Mouse (Mus musculus) embryonic facial prominence, embryonic 11.5 days (tissue): ENCODE data around the gene Glis1. TPM values are rescaled to one million over a fixed set of nuclear protein-coding genes. Genes with fewer than 3 reads are reported as not detected.

ENCODE experiments used
- ATAC-seq: fragments of 200-750 bp; cut with Nextera tagmentation; replicated peaks from 2 replicates; pipeline ENCODE4 v1.8.0; 2017; ENCODE audit warnings: low read depth; ENCODE audit not compliant: insufficient number of reproducible peaks, low FRiP score, low TSS enrichment
- DNase-seq: peaks from one replicate; pipeline ENCODE4 v3.0.0-alpha.2; 2015; ENCODE audit warnings: low spot score
- H3K27ac ChIP-seq: fragments of 300-500 bp; sonication (generic); replicated peaks from 2 replicates; pipeline ENCODE4 v1.5.1; 2014; ENCODE audit warnings: mild to moderate bottlenecking, low read depth, low read length, control low read depth
- H3K27me3 ChIP-seq: fragments of 300-500 bp; sonication (generic); 2 replicates; pipeline ENCODE4 v1.6.1; 2014; ENCODE audit warnings: mild to moderate bottlenecking, low read length, moderate library complexity, mixed read lengths; ENCODE audit not compliant: control insufficient read depth, insufficient read depth
- H3K36me3 ChIP-seq: fragments of 300-500 bp; sonication (generic); replicated peaks from 2 replicates; pipeline ENCODE4 v1.6.1; 2014; ENCODE audit warnings: low read depth, mild to moderate bottlenecking, low read length, moderate library complexity, mixed read lengths; ENCODE audit not compliant: control insufficient read depth, insufficient read depth
- H3K4me1 ChIP-seq: fragments of 300-500 bp; sonication (generic); 2 replicates; pipeline ENCODE4 v1.6.1; 2014; ENCODE audit warnings: low read length, mixed read lengths; ENCODE audit not compliant: control insufficient read depth, insufficient read depth
- H3K4me2 ChIP-seq: fragments of 300-500 bp; sonication (generic); 2 replicates; pipeline ENCODE4 v1.6.1; 2014; ENCODE audit warnings: low read depth, mild to moderate bottlenecking, control low read depth, low read length, moderate library complexity
- H3K4me3 ChIP-seq: fragments of 300-500 bp; sonication (generic); 2 replicates; pipeline ENCODE4 v1.5.1; 2014; ENCODE audit warnings: low read depth, low read length, control low read depth
- H3K9ac ChIP-seq: fragments of 300-500 bp; sonication (generic); replicated peaks from 2 replicates; pipeline ENCODE4 v1.6.1; 2014; ENCODE audit warnings: mild to moderate bottlenecking, control low read depth, low read length
- H3K9me3 ChIP-seq: fragments of 300-500 bp; sonication (generic); replicated peaks from 2 replicates; pipeline ENCODE4 v1.6.1; 2016; ENCODE audit warnings: mild to moderate bottlenecking, low read length, inconsistent platforms, mixed read lengths; ENCODE audit not compliant: control insufficient read depth
- WGBS: fragments of 180-500 bp; shearing (Covaris S2); extraction: QIAGEN DNeasy Blood & Tissue Kit; methylation state at CpG from one replicate; pipeline ENCODE4 v1.1.7; 2014; 5-methylcytosine and 5-hydroxymethylcytosine counted together
- polyA plus RNA-seq: library from polyadenylated mRNA; unstranded; fragments of >200 nt; fragmentation: Nextera tagmentation; extraction: Ambion mirVana; gene quantifications from 2 replicates; pipeline ENCODE4 v1.2.1, GENCODE M21; 2014

Gene Glis1
- polyA plus RNA-seq, 1 experiment from 2014 or later = 7.7 TPM

DNA sequence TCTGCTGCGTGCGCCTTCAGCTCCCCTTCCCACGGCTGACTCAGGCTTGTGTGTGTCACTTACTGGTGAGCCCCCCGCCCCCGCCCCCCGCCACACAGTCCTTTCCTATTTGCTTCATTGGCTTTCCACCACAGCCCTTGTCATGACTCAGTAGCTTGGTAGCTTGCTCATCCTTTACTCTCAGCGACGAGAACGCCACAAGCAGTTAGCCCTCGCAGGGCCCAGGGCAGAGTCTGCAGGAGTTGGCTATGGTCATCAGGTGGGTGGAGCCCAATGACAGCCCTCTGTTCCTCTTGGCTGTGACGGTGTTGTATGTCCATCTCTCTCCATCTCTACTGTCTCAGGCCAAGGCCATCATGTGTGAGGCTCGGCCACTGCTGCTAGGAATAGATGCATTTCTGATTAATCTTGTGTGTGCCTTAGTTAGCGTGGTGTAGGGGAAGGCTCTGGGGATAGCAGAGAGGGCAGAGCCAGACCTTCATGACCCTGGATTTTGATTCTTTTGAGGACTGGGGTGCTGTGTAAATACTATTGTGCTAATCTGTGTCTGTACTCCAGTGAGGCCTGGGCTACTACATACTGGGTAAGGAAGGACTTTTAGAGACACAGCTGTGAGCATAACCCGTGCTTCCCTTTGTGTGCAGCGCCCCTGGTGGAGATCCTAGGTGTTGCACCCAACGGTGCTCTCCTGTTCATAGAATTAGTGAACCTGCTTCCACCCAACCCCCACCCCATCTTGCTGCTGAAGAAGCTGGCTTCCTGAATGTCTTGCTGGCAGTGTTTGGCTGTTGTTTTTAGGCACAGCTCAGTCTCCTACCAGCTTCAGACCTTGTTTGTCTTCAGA, 19.0 kb downstream of the Glis1 start:
- no peaks in the 10 kb centered on the region for H3K9me3 ChIP-seq
- H3K4me2 ChIP-seq = no peak overlapping the region
- H3K4me1 ChIP-seq = peaks cover 6% of the 10 kb centered on the region
- ATAC-seq (peak; percentile 72), DNase-seq (peak; percentile 94)
- H3K27ac ChIP-seq = no peak overlapping the region
- H3K9ac ChIP-seq = no peak overlapping the region
- H3K27me3 ChIP-seq = no peaks in the 10 kb centered on the region; the same call in 1 of the 2 replicates
- H3K4me3 ChIP-seq = no peak overlapping the region
- no peaks in the 10 kb centered on the region for H3K36me3 ChIP-seq
- 66% methylated on average over 16 of the region's 16 CpGs for WGBS

GRCm38 (mm10) chr4:107457602-107458001, 23.2 kb downstream of the Glis1 start:
- H3K9me3 ChIP-seq = no peaks in the 10 kb centered on the region
- H3K4me2 ChIP-seq = peak overlapping the region; percentile 37; the same call in 1 of the 2 replicates
- H3K27me3 ChIP-seq = no peaks in the 10 kb centered on the region
- H3K4me1 ChIP-seq = peaks cover 14% of the 10 kb centered on the region
- no peak overlapping the region for H3K4me3 ChIP-seq
- 26% methylated on average over 12 of the region's 12 CpGs for WGBS
- no peak overlapping the region for H3K27ac ChIP-seq
- ATAC-seq (peak; percentile 27; the same call in 1 of the 2 replicates), DNase-seq (peak; percentile 86)
- no peaks in the 10 kb centered on the region for H3K36me3 ChIP-seq
- H3K9ac ChIP-seq = no peak overlapping the region; the same call in 1 of the 2 replicates

DNA sequence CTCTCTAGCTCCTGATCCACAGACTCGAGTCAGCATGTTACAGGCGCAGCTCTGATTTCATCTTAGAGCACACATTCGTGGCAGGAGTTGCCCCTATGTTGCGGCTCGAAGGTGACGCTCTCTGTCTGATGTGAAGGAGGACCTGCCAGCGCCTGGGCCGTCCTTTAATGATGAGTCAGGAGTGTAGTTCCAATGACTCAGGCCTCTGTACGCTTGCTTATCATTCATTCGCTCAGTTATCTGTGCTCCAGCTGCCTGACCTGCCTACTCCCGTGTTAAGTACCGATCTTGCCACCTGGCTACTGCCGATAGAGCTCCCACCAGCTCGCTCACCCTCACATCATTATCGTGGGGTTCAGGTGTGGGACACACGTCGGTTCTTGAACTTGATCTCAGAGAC, 24.5 kb downstream of the Glis1 start:
- H3K27ac ChIP-seq = no peak overlapping the region
- H3K4me2 ChIP-seq = no peak overlapping the region
- no peak overlapping the region for H3K4me3 ChIP-seq
- no peaks in the 10 kb centered on the region for H3K36me3 ChIP-seq
- no peak overlapping the region for H3K9ac ChIP-seq
- peaks cover 14% of the 10 kb centered on the region for H3K4me1 ChIP-seq
- no peaks in the 10 kb centered on the region for H3K9me3 ChIP-seq
- H3K27me3 ChIP-seq = no peaks in the 10 kb centered on the region
- no peak for ATAC-seq
- 84% methylated on average over 17 of the region's 17 CpGs for WGBS
- DNase-seq = no peak

DNA sequence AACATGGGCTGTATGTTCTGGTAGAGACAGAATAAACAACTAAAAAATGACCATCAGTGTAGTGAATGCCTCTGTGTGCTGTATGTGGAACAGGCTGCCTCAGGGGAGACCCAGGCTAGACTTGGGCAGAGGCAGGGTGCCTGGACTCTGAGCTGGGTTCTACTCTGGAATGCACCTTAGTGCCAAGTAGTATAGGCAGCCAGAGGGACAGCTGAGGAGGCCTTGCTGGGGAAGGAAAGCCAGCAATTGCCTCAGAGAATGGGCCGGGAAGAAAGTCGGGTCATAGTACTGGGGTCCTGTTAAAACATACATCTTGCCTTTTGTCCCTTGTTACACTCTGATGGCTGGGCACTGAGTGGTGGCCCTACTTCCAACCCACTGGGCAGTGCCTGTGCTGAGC, 25.1 kb downstream of the Glis1 start:
- Histone ChIP-seq H3K9ac (no peak overlapping the region), H3K4me2 (no peak overlapping the region), H3K27ac (no peak overlapping the region), H3K4me1 (peaks cover 14% of the 10 kb centered on the region), H3K9me3 (no peaks in the 10 kb centered on the region), H3K4me3 (no peak overlapping the region), H3K36me3 (no peaks in the 10 kb centered on the region), H3K27me3 (no peaks in the 10 kb centered on the region)
- ATAC-seq (no peak), DNase-seq (no peak)
- 86% methylated on average over 2 of the region's 2 CpGs for WGBS

DNA sequence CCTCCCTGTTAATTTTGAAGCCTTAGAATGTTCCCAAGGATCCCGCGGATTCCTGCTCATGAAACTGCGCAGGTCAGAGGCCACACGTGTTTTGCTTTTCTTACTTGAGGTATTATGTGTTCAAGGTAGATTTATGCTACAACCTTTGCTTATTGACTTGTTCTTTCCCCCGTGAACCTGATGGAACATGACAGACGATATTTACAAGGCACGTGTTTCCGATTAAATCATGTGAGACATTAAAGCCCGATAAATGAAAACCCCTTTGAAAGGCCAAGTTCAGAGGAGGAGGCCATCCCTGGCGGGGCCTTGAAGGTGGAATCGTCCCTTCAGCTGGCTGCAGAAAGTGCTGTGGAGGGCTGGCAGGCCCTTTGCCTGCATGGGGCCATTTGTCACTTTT, 26.1 kb downstream of the Glis1 start:
- Histone ChIP-seq H3K27me3 (no peaks in the 10 kb centered on the region), H3K4me2 (no peak overlapping the region), H3K4me3 (no peak overlapping the region), H3K4me1 (peaks cover 14% of the 10 kb centered on the region), H3K9me3 (no peaks in the 10 kb centered on the region), H3K9ac (no peak overlapping the region), H3K27ac (no peak overlapping the region), H3K36me3 (no peaks in the 10 kb centered on the region)
- DNase-seq = peak; percentile 93
- ATAC-seq = no peak
- WGBS = 35% methylated on average over 11 of the region's 11 CpGs

DNA sequence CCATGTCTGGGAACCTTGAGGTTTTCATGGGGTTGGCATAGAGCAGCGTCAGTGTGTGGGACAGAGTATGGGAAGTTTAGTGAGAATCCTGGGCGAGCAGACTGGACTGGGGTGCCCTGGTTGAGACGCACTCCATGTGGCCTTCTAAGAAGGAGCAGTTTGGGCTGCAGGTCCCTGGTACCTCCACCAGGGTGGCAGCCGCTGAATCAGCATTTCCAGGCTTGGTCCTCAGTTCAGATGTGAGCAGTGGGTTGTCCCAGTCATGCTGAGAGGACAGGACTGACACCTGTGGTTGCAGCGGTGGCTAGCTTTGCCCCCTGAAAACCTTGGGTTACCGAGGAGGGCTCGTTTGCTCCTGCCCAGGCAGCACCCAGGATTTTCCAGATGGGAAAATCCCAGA, 33.4 kb downstream of the Glis1 start:
- no peaks in the 10 kb centered on the region; the same call in 1 of the 2 replicates for H3K4me1 ChIP-seq
- H3K9ac ChIP-seq = no peak overlapping the region
- H3K36me3 ChIP-seq = no peaks in the 10 kb centered on the region
- ATAC-seq = no peak
- H3K9me3 ChIP-seq = no peaks in the 10 kb centered on the region
- no peak for DNase-seq
- no peak overlapping the region for H3K4me2 ChIP-seq
- H3K4me3 ChIP-seq = no peak overlapping the region
- no peaks in the 10 kb centered on the region; the same call in 1 of the 2 replicates for H3K27me3 ChIP-seq
- no peak overlapping the region for H3K27ac ChIP-seq
- WGBS = 83% methylated on average over 7 of the region's 7 CpGs

DNA sequence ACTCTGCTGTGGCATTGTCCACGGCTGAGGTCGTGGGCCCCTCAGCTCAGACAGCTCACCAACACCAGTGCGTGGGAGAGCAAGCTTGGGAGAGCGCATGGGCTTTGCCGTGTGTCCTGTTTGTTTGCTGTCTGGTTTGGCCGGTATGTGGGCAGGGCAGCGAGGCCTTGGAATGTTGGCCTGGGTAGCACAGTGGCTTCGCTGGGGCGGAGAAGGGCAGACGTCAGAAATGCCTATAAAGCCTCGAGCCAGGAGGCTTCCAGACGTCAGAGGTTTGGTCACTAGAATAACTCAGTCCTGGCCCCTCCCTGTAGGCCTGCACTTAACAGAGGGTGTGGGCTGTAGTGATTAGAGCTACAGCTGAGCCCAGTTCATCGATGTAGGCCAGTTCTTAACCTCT, 33.9 kb downstream of the Glis1 start:
- DNase-seq (no peak), ATAC-seq (no peak)
- H3K4me3 ChIP-seq = no peak overlapping the region
- H3K27ac ChIP-seq = no peak overlapping the region
- no peaks in the 10 kb centered on the region; the same call in 1 of the 2 replicates for H3K4me1 ChIP-seq
- H3K36me3 ChIP-seq = no peaks in the 10 kb centered on the region
- no peak overlapping the region for H3K4me2 ChIP-seq
- 62% methylated on average over 13 of the region's 13 CpGs for WGBS
- no peaks in the 10 kb centered on the region for H3K9me3 ChIP-seq
- H3K9ac ChIP-seq = no peak overlapping the region
- no peaks in the 10 kb centered on the region; the same call in 1 of the 2 replicates for H3K27me3 ChIP-seq

- WGBS = 71% methylated on average over 11 of the region's 11 CpGs
- Histone ChIP-seq H3K36me3 (no peaks in the 10 kb centered on the region), H3K27ac (no peak overlapping the region), H3K4me1 (no peaks in the 10 kb centered on the region; the same call in 1 of the 2 replicates), H3K9me3 (no peaks in the 10 kb centered on the region), H3K4me3 (no peak overlapping the region), H3K4me2 (no peak overlapping the region), H3K9ac (no peak overlapping the region), H3K27me3 (no peaks in the 10 kb centered on the region; the same call in 1 of the 2 replicates)
- DNase-seq (no peak), ATAC-seq (no peak)
Measured at GRCm38 (mm10) chr4:107468768-107469167, 34.4 kb downstream of the Glis1 start.
